Mouse (Mus musculus) heart, postnatal 0 days (tissue): ENCODE measurements at regions not wholly inside any gene's neighbourhood (a gene's known extent, or its start where the extent isn't known, plus 50 kb on each side); places are given as distances from the start of the nearest gene placed in this dataset.

Experiments used
- ATAC-seq: fragments of 200-750 bp; cut with Nextera tagmentation; 2 replicates; pipeline ENCODE4 v1.8.0; 2017; ENCODE audit warnings: low read depth, moderate number of reproducible peaks, moderate library complexity; ENCODE audit not compliant: insufficient read depth
- DNase-seq: peaks from one replicate; pipeline ENCODE4 v3.0.0-alpha.2; 2016; ENCODE audit warnings: low spot score
- H3K27ac ChIP-seq: fragments of 300-500 bp; sonication (generic); 2 replicates; pipeline ENCODE4 v1.5.1; 2014; ENCODE audit warnings: low read depth, mild to moderate bottlenecking
- H3K27me3 ChIP-seq: fragments of 300-500 bp; sonication (generic); 2 replicates; pipeline ENCODE4 v1.6.1; 2014; ENCODE audit warnings: low read length, mixed read lengths; ENCODE audit not compliant: control insufficient read depth, insufficient read depth
- H3K36me3 ChIP-seq: fragments of 300-500 bp; sonication (generic); replicated peaks from 2 replicates; pipeline ENCODE4 v1.6.1; 2014; ENCODE audit warnings: low read length, mixed read lengths; ENCODE audit not compliant: control insufficient read depth, insufficient read depth
- H3K4me1 ChIP-seq: fragments of 300-500 bp; sonication (generic); 2 replicates; pipeline ENCODE4 v1.6.1; 2014; ENCODE audit warnings: antibody characterized with exemption; ENCODE audit not compliant: control insufficient read depth, insufficient read depth
- H3K4me2 ChIP-seq: fragments of 300-500 bp; sonication (generic); 2 replicates; pipeline ENCODE4 v1.6.1; 2014; ENCODE audit warnings: low read depth, mild to moderate bottlenecking, low read length, moderate library complexity
- H3K4me3 ChIP-seq: fragments of 300-500 bp; sonication (generic); 2 replicates; pipeline ENCODE4 v1.5.1; 2014; ENCODE audit warnings: low read depth, low read length
- H3K9ac ChIP-seq: fragments of 300-500 bp; sonication (generic); replicated peaks from 2 replicates; pipeline ENCODE4 v1.6.1; 2014; ENCODE audit warnings: low read depth, low read length, mixed read lengths
- H3K9me3 ChIP-seq: fragments of 300-500 bp; sonication (generic); replicated peaks from 2 replicates; pipeline ENCODE4 v1.6.1; 2016; ENCODE audit warnings: low read length; ENCODE audit not compliant: control insufficient read depth
- CTCF ChIP-seq: IDR thresholded peaks from 2 replicates; pipeline ENCODE4 v1.5.1; 2016; ENCODE audit warnings: antibody characterized with exemption, control low read depth, low read depth
- EP300 ChIP-seq: IDR thresholded peaks from 2 replicates; pipeline ENCODE4 v1.6.1; 2016; ENCODE audit warnings: antibody characterized with exemption, low read depth
- WGBS: fragments of 180-500 bp; shearing (Covaris S2); extraction: QIAGEN DNeasy Blood & Tissue Kit; methylation state at CpG from one replicate; pipeline ENCODE4 v1.1.7; 2014; 5-methylcytosine and 5-hydroxymethylcytosine counted together

DNA sequence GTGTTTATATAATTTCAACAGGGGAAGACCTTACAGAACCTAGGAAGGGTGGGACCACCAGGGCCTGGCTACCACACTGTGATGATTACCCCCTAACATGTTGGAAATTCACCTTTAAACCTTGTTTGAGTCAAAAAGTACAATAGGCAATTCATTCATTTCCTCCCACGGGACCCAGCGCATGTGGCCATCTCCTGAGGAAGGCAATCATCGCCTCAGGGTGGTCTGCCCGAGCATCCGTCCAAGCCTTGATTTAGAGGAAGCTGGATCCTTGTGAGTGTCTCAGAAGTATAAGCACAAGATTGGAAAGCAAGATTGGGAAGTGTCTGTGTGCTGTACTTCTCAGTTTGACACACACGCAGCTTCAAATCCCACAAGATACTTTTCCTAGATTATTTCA lies 360.9 kb upstream of the Actbl2 start:
- Histone ChIP-seq H3K36me3 (no peaks in the 10 kb centered on the region), H3K9ac (no peak overlapping the region), H3K4me1 (no peaks in the 10 kb centered on the region), H3K4me2 (no peak overlapping the region), H3K4me3 (no peak overlapping the region), H3K27ac (peak overlapping the region; percentile 30; the same call in 1 of the 2 replicates), H3K27me3 (no peaks in the 10 kb centered on the region), H3K9me3 (no peaks in the 10 kb centered on the region)
- DNase-seq (no peak), ATAC-seq (peak; percentile 44)
- TF ChIP-seq CTCF (no peak), EP300 (peak; percentile 83)
- 45% methylated on average over 6 of the region's 6 CpGs for WGBS

DNA sequence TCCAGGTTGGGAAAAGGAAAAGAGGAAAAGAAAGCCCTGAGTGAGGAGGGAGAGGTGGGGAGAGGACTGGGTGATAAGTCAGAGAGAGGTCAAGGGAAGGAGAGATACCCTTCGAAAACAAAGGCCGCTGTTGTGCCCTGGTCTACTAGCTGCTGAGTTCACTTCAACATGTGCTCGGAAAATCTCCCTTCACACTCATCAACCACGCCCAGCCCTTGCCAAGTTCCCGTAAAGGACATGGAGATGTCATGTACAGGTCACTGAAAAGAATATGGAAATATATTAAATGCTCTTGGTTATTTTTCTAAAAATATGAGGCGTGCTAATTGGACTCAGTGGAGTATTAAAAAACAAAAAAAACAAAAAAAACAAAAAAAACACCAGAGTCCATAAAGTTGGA lies 359.5 kb upstream of the Actbl2 start:
- Histone ChIP-seq H3K27me3 (no peaks in the 10 kb centered on the region), H3K4me2 (no peak overlapping the region), H3K9ac (no peak overlapping the region), H3K36me3 (no peaks in the 10 kb centered on the region), H3K27ac (no peak overlapping the region), H3K4me1 (no peaks in the 10 kb centered on the region), H3K9me3 (no peaks in the 10 kb centered on the region), H3K4me3 (no peak overlapping the region)
- TF ChIP-seq CTCF (no peak), EP300 (no peak)
- DNase-seq (peak; percentile 39), ATAC-seq (peak; percentile 27; the same call in 1 of the 2 replicates)
- 40% methylated on average over 6 of the region's 6 CpGs for WGBS

DNA sequence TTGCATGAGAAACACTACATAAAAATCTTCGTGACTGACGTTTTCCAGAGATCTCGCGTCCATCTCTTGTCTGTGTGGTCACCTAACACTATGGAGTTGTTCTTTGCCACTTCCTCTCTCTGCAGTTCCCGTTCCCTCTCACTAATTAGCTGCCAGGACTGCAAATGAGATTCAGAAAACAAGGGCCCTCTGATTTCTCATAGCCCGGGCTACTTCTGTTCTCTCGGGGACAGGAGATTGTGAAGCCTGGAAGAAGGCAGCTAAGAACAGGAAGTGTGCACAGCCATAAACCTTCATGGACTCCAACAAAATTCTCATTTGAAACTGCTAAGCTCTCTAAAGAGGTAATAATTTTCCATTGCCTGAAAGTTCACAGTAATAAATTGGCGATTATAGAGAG lies 358.9 kb upstream of the Actbl2 start:
- H3K4me3 ChIP-seq = no peak overlapping the region
- H3K4me2 ChIP-seq = no peak overlapping the region
- no peaks in the 10 kb centered on the region for H3K4me1 ChIP-seq
- ATAC-seq (no peak), DNase-seq (no peak)
- TF ChIP-seq EP300 (no peak), CTCF (no peak)
- no peak overlapping the region for H3K9ac ChIP-seq
- H3K27me3 ChIP-seq = no peaks in the 10 kb centered on the region
- H3K36me3 ChIP-seq = no peaks in the 10 kb centered on the region
- no peaks in the 10 kb centered on the region for H3K9me3 ChIP-seq
- H3K27ac ChIP-seq = no peak overlapping the region
- 77% methylated on average over 8 of the region's 8 CpGs for WGBS

DNA sequence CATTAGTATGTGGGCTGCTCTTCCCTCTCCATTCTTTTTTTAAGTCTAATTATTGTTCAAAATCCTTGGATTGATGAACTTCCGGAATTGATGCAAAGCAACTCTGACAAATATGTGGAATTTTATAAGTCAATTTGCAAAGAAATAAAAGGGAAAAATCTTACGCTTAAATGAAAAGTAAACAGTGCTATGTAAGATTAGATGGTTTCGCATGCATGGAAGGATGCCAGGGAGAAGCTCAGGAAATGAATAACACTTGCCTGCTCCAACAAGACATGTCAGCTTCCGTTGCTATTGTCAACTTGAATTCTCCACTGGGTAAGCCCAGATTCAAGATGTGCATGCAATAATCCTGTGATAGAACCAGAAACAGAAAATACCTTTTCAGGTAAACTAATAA lies 357.2 kb upstream of the Actbl2 start:
- Histone ChIP-seq H3K4me3 (no peak overlapping the region), H3K27me3 (no peaks in the 10 kb centered on the region), H3K36me3 (no peaks in the 10 kb centered on the region), H3K9ac (no peak overlapping the region), H3K27ac (no peak overlapping the region), H3K4me1 (0 out of 2 replicates have a peak, but pooled peaks cover 3% of the 10 kb centered on the region), H3K9me3 (no peaks in the 10 kb centered on the region), H3K4me2 (no peak overlapping the region)
- no peak for TF ChIP-seq CTCF
- no peak for TF ChIP-seq EP300
- no peak for ATAC-seq
- WGBS = 60% methylated on average over 4 of the region's 4 CpGs
- DNase-seq = no peak

DNA sequence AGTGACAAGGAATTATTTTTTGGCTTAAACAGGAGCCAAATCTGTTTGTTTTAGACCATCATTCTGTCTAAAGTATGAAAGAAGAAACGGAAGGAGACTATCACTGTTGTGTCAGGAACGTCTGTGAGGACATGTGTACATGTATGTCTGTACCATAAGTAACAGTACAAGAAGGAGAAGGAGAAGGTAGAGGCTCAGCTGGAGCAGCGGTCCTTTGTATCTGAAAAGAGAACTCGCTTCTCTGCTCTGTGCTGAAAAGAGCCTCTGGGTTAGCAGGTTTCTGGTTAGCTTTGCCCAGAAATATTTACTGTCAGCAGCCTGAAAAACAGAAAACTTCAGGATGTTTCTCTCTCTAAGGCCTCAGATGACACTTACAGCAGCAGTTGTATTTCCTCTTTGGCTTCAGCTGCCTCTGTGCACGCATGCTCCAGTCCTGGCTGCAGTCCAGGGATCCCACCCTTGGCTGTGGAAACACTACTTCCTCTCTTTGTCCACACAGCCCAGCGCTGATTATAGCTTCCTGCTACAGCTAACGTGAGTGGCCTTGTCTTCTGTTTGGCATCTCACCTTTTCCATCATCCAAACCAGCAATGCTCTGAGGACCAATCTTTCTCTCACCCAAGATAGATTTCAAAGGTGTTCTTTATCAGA lies 351.7 kb upstream of the Actbl2 start:
- Histone ChIP-seq H3K4me3 (no peak overlapping the region), H3K4me1 (peaks cover 11% of the 10 kb centered on the region), H3K27ac (peak overlapping the region; percentile 75), H3K4me2 (no peak overlapping the region), H3K36me3 (no peaks in the 10 kb centered on the region), H3K9ac (no peak overlapping the region), H3K27me3 (no peaks in the 10 kb centered on the region), H3K9me3 (no peaks in the 10 kb centered on the region)
- ATAC-seq (peak; percentile 90), DNase-seq (peak; percentile 86)
- TF ChIP-seq EP300 (peak; percentile 77), CTCF (no peak)
- 29% methylated on average over 7 of the region's 7 CpGs for WGBS
